Mouse (Mus musculus) embryonic facial prominence, embryonic 14.5 days (tissue): ENCODE data around the gene Cdk6. TPM values are rescaled to one million over a fixed set of nuclear protein-coding genes. Genes with fewer than 3 reads are reported as not detected.
"Not testable (repeated sequence)": the region's sequence is repeated elsewhere in the genome, so short reads cannot be mapped to it uniquely, and the experiment has no call there.

ENCODE experiments used
- ATAC-seq: fragments of 200-750 bp; cut with Nextera tagmentation; 2 replicates; pipeline ENCODE4 v1.8.0; 2017; ENCODE audit warnings: low read depth, moderate number of reproducible peaks, moderate TSS enrichment
- DNase-seq: peaks from one replicate; pipeline ENCODE4 v3.0.0-alpha.2; 2015; ENCODE audit warnings: low spot score
- H3K27ac ChIP-seq: fragments of 300-500 bp; sonication (generic); replicated peaks from 2 replicates; pipeline ENCODE4 v1.5.1; 2014; ENCODE audit warnings: low read depth, mild to moderate bottlenecking, low read length, moderate library complexity
- H3K27me3 ChIP-seq: fragments of 300-500 bp; sonication (generic); replicated peaks from 2 replicates; pipeline ENCODE4 v1.6.1; 2014; ENCODE audit warnings: low read length; ENCODE audit not compliant: control insufficient read depth, insufficient read depth
- H3K36me3 ChIP-seq: fragments of 300-500 bp; sonication (generic); 2 replicates; pipeline ENCODE4 v1.6.1; 2014; ENCODE audit warnings: low read length, mixed read lengths; ENCODE audit not compliant: control insufficient read depth, insufficient read depth
- H3K4me1 ChIP-seq: fragments of 300-500 bp; sonication (generic); 2 replicates; pipeline ENCODE4 v1.6.1; 2014; ENCODE audit warnings: antibody characterized with exemption, low read length; ENCODE audit not compliant: control insufficient read depth, insufficient read depth
- H3K4me2 ChIP-seq: fragments of 300-500 bp; sonication (generic); 2 replicates; pipeline ENCODE4 v1.6.1; 2014; ENCODE audit warnings: low read depth, mild to moderate bottlenecking, low read length, moderate library complexity, mixed read lengths
- H3K4me3 ChIP-seq: fragments of 300-500 bp; sonication (generic); 2 replicates; pipeline ENCODE4 v1.5.1; 2014; ENCODE audit warnings: low read depth, mild to moderate bottlenecking, low read length
- H3K9ac ChIP-seq: fragments of 300-500 bp; sonication (generic); 2 replicates; pipeline ENCODE4 v1.6.1; 2014; ENCODE audit warnings: low read depth, mild to moderate bottlenecking, low read length, moderate library complexity, mixed read lengths
- H3K9me3 ChIP-seq: fragments of 300-500 bp; sonication (generic); 2 replicates; pipeline ENCODE4 v1.6.1; 2016; ENCODE audit warnings: low read length; ENCODE audit not compliant: control insufficient read depth
- WGBS: fragments of 180-500 bp; shearing (Covaris S2); extraction: QIAGEN DNeasy Blood & Tissue Kit; methylation state at CpG from one replicate; pipeline ENCODE4 v1.1.7; 2014; 5-methylcytosine and 5-hydroxymethylcytosine counted together
- polyA plus RNA-seq: library from polyadenylated mRNA; unstranded; fragments of >200 nt; fragmentation: Nextera tagmentation; extraction: Ambion mirVana; gene quantifications from 2 replicates; pipeline ENCODE4 v1.2.1, GENCODE M21; 2014

The Cdk6 gene
- polyA plus RNA-seq, 1 experiment from 2014 or later = 21.3 TPM

GRCm38 (mm10) chr5:3520493-3521359 is 179.4 kb downstream of the Cdk6 start:
- 85% methylated on average over 18 of the region's 18 CpGs for WGBS
- DNase-seq = no peak

DNA sequence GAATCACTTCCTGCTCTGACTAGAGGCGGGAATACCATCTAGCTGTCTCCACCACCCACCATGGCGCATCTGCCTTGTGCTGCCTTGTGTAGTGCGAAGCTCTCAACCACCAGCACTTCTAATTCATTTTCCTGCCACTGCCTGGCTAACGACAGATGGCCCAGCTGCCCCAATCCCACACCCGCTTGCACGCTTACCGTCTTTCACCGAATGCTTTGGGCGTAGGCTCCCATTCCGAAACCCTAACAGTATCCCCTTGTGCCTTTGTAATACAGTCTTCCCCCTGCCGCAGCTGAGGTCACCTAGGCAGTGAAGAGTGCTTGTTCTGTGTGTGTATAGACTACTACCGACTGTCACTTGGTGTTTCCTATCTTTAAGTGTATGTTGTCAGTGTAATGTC is 180.5 kb downstream of the Cdk6 start:
- Histone ChIP-seq H3K4me1 (no peaks in the 10 kb centered on the region), H3K4me3 (no peak overlapping the region), H3K9me3 (no peaks in the 10 kb centered on the region), H3K27ac (no peak overlapping the region), H3K27me3 (no peaks in the 10 kb centered on the region), H3K36me3 (peaks cover 5% of the 10 kb centered on the region; the same call in 1 of the 2 replicates), H3K4me2 (no peak overlapping the region), H3K9ac (no peak overlapping the region)
- 87% methylated on average over 12 of the region's 12 CpGs for WGBS
- no peak for DNase-seq
- no peak for ATAC-seq

More at GRCm38 (mm10) chr5:3520493-3521359, 179.4 kb downstream of the Cdk6 start:
- peaks cover 5% of the 10 kb centered on the region; the same call in 1 of the 2 replicates for H3K36me3 ChIP-seq
- H3K4me1 ChIP-seq = no peaks in the 10 kb centered on the region
- no peak overlapping the region for H3K9ac ChIP-seq
- no peak overlapping the region for H3K4me3 ChIP-seq
- H3K4me2 ChIP-seq = no peak overlapping the region
- H3K27me3 ChIP-seq = no peaks in the 10 kb centered on the region
- H3K9me3 ChIP-seq = no peaks in the 10 kb centered on the region
- no peak for ATAC-seq
- H3K27ac ChIP-seq = no peak overlapping the region

- no peaks in the 10 kb centered on the region for H3K27me3 ChIP-seq
- H3K4me1 ChIP-seq = no peaks in the 10 kb centered on the region
- no peak for ATAC-seq
- DNase-seq = no peak
- no peaks in the 10 kb centered on the region for H3K9me3 ChIP-seq
- H3K27ac ChIP-seq = no peak overlapping the region
- H3K4me2 ChIP-seq = no peak overlapping the region
- no peak overlapping the region for H3K4me3 ChIP-seq
- peaks cover 5% of the 10 kb centered on the region; the same call in 1 of the 2 replicates for H3K36me3 ChIP-seq
- H3K9ac ChIP-seq = no peak overlapping the region
- WGBS = 90% methylated on average over 10 of the region's 10 CpGs
Observed at GRCm38 (mm10) chr5:3522826-3523225, 181.5 kb downstream of the Cdk6 start.

DNA sequence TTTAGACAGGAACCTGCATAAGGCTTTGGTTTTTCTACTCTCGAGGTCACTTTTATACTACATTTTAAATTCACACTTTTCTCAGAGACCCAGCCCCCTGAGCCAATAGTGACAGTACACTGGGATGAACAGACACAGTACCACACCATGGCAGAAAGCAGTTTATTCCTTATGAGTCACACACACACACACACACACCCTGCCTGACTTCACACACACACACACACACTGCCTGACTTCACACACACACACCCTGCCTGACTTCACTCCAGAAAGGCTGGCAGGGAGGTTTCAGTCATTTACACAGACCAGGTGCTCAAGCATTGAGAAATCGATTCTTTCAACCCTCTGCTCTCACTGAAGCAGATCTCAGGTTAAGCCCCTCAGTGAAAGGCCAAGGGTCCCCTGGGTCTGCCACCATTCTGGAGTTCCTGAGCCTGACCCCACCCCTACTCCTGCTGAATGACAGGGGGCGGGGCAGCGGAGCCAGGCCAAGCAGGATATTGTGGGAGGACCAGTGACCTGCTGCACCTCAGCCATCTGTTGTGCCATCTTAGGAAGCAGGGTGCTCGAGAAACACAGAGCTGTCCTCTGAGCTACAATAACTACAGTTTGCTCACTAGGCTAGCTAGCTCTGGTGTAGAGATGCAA is 185.9 kb downstream of the Cdk6 start:
- H3K9ac ChIP-seq = no peak overlapping the region
- peak; percentile 12 for DNase-seq
- H3K4me3 ChIP-seq = no peak overlapping the region
- no peaks in the 10 kb centered on the region for H3K27me3 ChIP-seq
- no peak overlapping the region for H3K4me2 ChIP-seq
- H3K27ac ChIP-seq = no peak overlapping the region
- WGBS = 35% methylated on average over 5 of the region's 5 CpGs
- peak; percentile 69 for ATAC-seq
- no peaks in the 10 kb centered on the region for H3K9me3 ChIP-seq
- no peaks in the 10 kb centered on the region for H3K36me3 ChIP-seq
- H3K4me1 ChIP-seq = peaks cover 9% of the 10 kb centered on the region; the same call in 1 of the 2 replicates

GRCm38 (mm10) chr5:3529585-3530189 is 188.4 kb downstream of the Cdk6 start:
- Histone ChIP-seq H3K4me2 (no peak overlapping the region), H3K4me1 (peaks cover 9% of the 10 kb centered on the region; the same call in 1 of the 2 replicates), H3K27ac (no peak overlapping the region), H3K9me3 (no peaks in the 10 kb centered on the region), H3K9ac (no peak overlapping the region), H3K4me3 (no peak overlapping the region), H3K27me3 (no peaks in the 10 kb centered on the region), H3K36me3 (no peaks in the 10 kb centered on the region)
- peak; percentile 63 for DNase-seq
- 51% methylated on average over 10 of the region's 10 CpGs for WGBS
- peak; percentile 38; the same call in 1 of the 2 replicates for ATAC-seq

GRCm38 (mm10) chr5:3532048-3532447 is 190.8 kb downstream of the Cdk6 start:
- not testable (repeated sequence) for ATAC-seq, H3K36me3 ChIP-seq, H3K4me1 ChIP-seq, H3K27ac ChIP-seq, H3K27me3 ChIP-seq, H3K4me2 ChIP-seq, H3K9ac ChIP-seq, H3K4me3 ChIP-seq, DNase-seq, H3K9me3 ChIP-seq

DNA sequence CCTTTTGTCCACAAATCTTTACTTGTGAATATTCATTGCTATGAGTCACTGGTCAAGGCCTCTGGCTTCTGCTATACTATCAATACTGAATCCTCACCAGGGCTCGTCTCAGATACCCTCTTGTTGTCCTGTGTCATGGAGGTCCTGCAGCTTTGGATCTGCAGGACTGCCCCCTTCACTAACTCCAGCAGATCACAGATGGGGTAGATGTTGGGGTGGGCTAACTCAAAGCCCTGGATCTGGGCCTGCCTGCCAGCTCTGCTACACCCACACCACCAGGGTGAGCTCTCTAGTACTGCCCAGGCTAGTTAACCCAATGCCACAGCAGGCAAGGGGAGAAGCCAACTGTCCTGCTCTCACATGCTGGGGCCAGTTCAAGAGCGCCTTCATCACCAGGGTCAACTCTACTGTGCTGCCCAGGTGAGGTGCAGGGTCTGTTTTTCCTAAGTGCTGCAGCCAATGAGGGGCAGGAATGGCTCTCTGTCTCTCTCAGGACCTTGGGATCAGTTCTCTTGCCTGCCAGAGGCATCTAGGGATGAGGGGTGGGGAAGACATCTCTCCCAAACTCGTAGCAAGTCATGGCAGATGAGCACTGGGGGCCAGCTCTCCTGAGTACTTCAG is 195.4 kb downstream of the Cdk6 start:
- Histone ChIP-seq H3K4me1 (no peaks in the 10 kb centered on the region), H3K27ac (no peak overlapping the region), H3K4me2 (no peak overlapping the region), H3K9ac (no peak overlapping the region), H3K27me3 (no peaks in the 10 kb centered on the region), H3K4me3 (no peak overlapping the region), H3K36me3 (no peaks in the 10 kb centered on the region), H3K9me3 (no peaks in the 10 kb centered on the region)
- WGBS = 67% methylated on average over 3 of the region's 3 CpGs
- DNase-seq (no peak), ATAC-seq (no peak)
